Mouse (Mus musculus): ENCODE data around the gene A730009L09Rik.

- TF ChIP-seq POLR2A (IDR thresholded peaks at IDR 0.05; ENCODE audit: control insufficient read depth, extremely low read depth, insufficient read depth, low read length, poor library complexity) (no peak), CTCF (IDR thresholded peaks at IDR 0.05; ENCODE audit: borderline replicate concordance, control insufficient read depth, extremely low read depth, insufficient read depth, low read length, poor library complexity) (no peak)
Measured at GRCm38 (mm10) chr16:84532803-84533202, 17.9 kb downstream of the A730009L09Rik start.
